Mouse (Mus musculus) Patski (cell line): ENCODE data around the gene Clec3b. TPM values are rescaled to one million over a fixed set of nuclear protein-coding genes. Genes with fewer than 3 reads are reported as not detected.
A peak's percentile ranks its signal among the peaks of the same experiment; 100 is the strongest.

Experiments
- ATAC-seq: fragments of 100-300 bp; one replicate; pipeline ENCODE4 v1.8.0; 2021
- CTCF ChIA-PET: fragments of 350-600 bp; sonication (Branson Sonifier 250); formaldehyde crosslinking; loops from one replicate; lab custom pipeline; 2022; ENCODE audit warnings: inconsistent platforms; lab: Charles Lee
- POLR2A ChIA-PET: fragments of 350-600 bp; sonication (Branson Sonifier 250); formaldehyde crosslinking; loops from one replicate; lab custom pipeline; 2022; ENCODE audit warnings: antibody characterized with exemption, inconsistent platforms; lab: Charles Lee
- DNase-seq: peaks from one replicate; pipeline ENCODE4 v3.0.0-alpha.2; 2011; ENCODE audit warnings: low read depth, low spot score
- H3K27me3 ChIP-seq: fragments of 371-371 bp; one replicate; pipeline ENCODE4 v1.5.1; 2021
- CTCF ChIP-seq: fragments of 100-300 bp; IDR thresholded peaks from one replicate; pipeline ENCODE4 v1.5.1; 2021
- in situ Hi-C: fragments of 300-500 bp; cut with MboI; formaldehyde crosslinking; loops from 3 replicates; pipeline ENCODE4 v1.11.1; 2018; ENCODE audit warnings: low pct_unique_long_range_greater_than_20kb, mixed read lengths
- polyA plus RNA-seq: library from polyadenylated mRNA; unstranded; gene quantifications from one replicate; pipeline ENCODE4 v1.2.3, GENCODE M21; 2021

The Clec3b gene
- polyA plus RNA-seq, 1 experiment from 2014 or later, result not detected

GRCm38 (mm10) chr9:123123017-123123416 is 27.7 kb upstream of the Clec3b start:
- TF ChIP-seq CTCF, result no peak
- DNase-seq (no peak), ATAC-seq (no peak)
- CTCF ChIA-PET, result interaction anchor here (0.9 to 3.1 kb wide), 9 partner anchors 8 to 130 kb away, joined by 3 to 15 read pairs (median 4); partner anchors contain the start of gene Clec3b
- H3K27me3 ChIP-seq, result no peaks in the 10 kb centered on the region
- in situ Hi-C loops, result loop anchor here (10.0 kb wide), 1 partner anchor 388 kb away; no protein-coding TSS in a partner anchor
- POLR2A ChIA-PET, result no interaction called here

- ChIA-PET CTCF (interaction anchor here (0.9 to 3.1 kb wide), 9 partner anchors 8 to 129 kb away, joined by 3 to 15 read pairs (median 4); partner anchors contain the start of gene Clec3b), POLR2A (interaction anchor here (0.5 to 1.2 kb wide), 2 partner anchors 18 to 176 kb away, joined by 3 read pairs; no protein-coding TSS in a partner anchor)
- no peak for ATAC-seq
- DNase-seq, result no peak
- H3K27me3 ChIP-seq, result no peaks in the 10 kb centered on the region
- in situ Hi-C loops, result loop anchor here (10.0 kb wide), 1 partner anchor 389 kb away; no protein-coding TSS in a partner anchor
- TF ChIP-seq CTCF, result peak; percentile 88
Measured at GRCm38 (mm10) chr9:123123571-123124412, 27.0 kb upstream of the Clec3b start.

GRCm38 (mm10) chr9:123124413-123124981 is 26.2 kb upstream of the Clec3b start:
- no peak for TF ChIP-seq CTCF
- H3K27me3 ChIP-seq, result no peaks in the 10 kb centered on the region
- in situ Hi-C loops, result loop anchor here (10.0 kb wide), 1 partner anchor 390 kb away; no protein-coding TSS in a partner anchor
- POLR2A ChIA-PET, result interaction anchor here (1.2 kb wide), 1 partner anchor 17 kb away, joined by 3 read pairs; no protein-coding TSS in a partner anchor
- DNase-seq (no peak), ATAC-seq (no peak)
- CTCF ChIA-PET, result interaction anchor here (3.1 kb wide), 1 partner anchor 8 kb away, joined by 15 read pairs; no protein-coding TSS in a partner anchor

GRCm38 (mm10) chr9:123127663-123128062 is 23.1 kb upstream of the Clec3b start:
- no peaks in the 10 kb centered on the region for H3K27me3 ChIP-seq
- ATAC-seq (no peak), DNase-seq (no peak)
- no peak for TF ChIP-seq CTCF
- POLR2A ChIA-PET, result no interaction called here
- in situ Hi-C loops, result loop anchor here (10.0 kb wide), 1 partner anchor 393 kb away; no protein-coding TSS in a partner anchor
- CTCF ChIA-PET, result interaction anchor here (1.1 kb wide), 1 partner anchor 10 kb away, joined by 4 read pairs; no protein-coding TSS in a partner anchor

GRCm38 (mm10) chr9:123132994-123133393 is 17.8 kb upstream of the Clec3b start:
- H3K27me3 ChIP-seq, result no peaks in the 10 kb centered on the region
- TF ChIP-seq CTCF, result no peak
- DNase-seq (no peak), ATAC-seq (no peak)
- in situ Hi-C loops, result no loop called here
- CTCF ChIA-PET, result interaction anchor here (3.1 kb wide), 1 partner anchor 9 kb away, joined by 15 read pairs; no protein-coding TSS in a partner anchor
- POLR2A ChIA-PET, result no interaction called here

GRCm38 (mm10) chr9:123136953-123137682 is 13.6 kb upstream of the Clec3b start:
- ChIA-PET CTCF (no interaction called here), POLR2A (no interaction called here)
- peak; percentile 54 for ATAC-seq
- H3K27me3 ChIP-seq, result no peaks in the 10 kb centered on the region
- in situ Hi-C loops, result no loop called here
- TF ChIP-seq CTCF, result no peak
- no peak for DNase-seq

- POLR2A ChIA-PET, result interaction anchor here (0.6 kb wide), 1 partner anchor 25 kb away, joined by 3 read pairs; no protein-coding TSS in a partner anchor
- no peak for TF ChIP-seq CTCF
- H3K27me3 ChIP-seq, result no peaks in the 10 kb centered on the region
- DNase-seq, result no peak
- in situ Hi-C loops, result no loop called here
- CTCF ChIA-PET, result no interaction called here
- ATAC-seq, result no peak
Measured at GRCm38 (mm10) chr9:123138891-123139474, 11.8 kb upstream of the Clec3b start.

- in situ Hi-C loops, result no loop called here
- H3K27me3 ChIP-seq, result no peaks in the 10 kb centered on the region
- ATAC-seq (no peak), DNase-seq (no peak)
- no peak for TF ChIP-seq CTCF
- POLR2A ChIA-PET, result no interaction called here
- CTCF ChIA-PET, result interaction anchor here (0.6 kb wide), 1 partner anchor 9 kb away, joined by 3 read pairs; no protein-coding TSS in a partner anchor
Measured at GRCm38 (mm10) chr9:123139887-123140614, 10.7 kb upstream of the Clec3b start.

- in situ Hi-C loops, result no loop called here
- POLR2A ChIA-PET, result interaction anchor here (0.6 kb wide), 1 partner anchor 270 kb away, joined by 4 read pairs; no protein-coding TSS in a partner anchor
Measured at GRCm38 (mm10) chr9:123148430-123148829, 2.3 kb upstream of the Clec3b start.

More at GRCm38 (mm10) chr9:123148430-123148829, 2.3 kb upstream of the Clec3b start:
- TF ChIP-seq CTCF, result no peak
- ATAC-seq, result no peak
- no peak for DNase-seq
- CTCF ChIA-PET, result no interaction called here
- no peaks in the 10 kb centered on the region for H3K27me3 ChIP-seq
